Mouse (Mus musculus) frontal cortex, adult 2 months (tissue): Measurements from ENCODE around the gene C2cd2. TPM values are rescaled to one million over a fixed set of nuclear protein-coding genes. Genes with fewer than 3 reads are reported as not detected.
A peak's percentile ranks its signal among the peaks of the same experiment; 100 is the strongest.
"Not testable (repeated sequence)": the region's sequence is repeated elsewhere in the genome, so short reads cannot be mapped to it uniquely, and the experiment has no call there.

Experiments used
- DNase-seq, 2 experiments: peaks; one replicate each; pipeline ENCODE4 v3.0.0; 2022; ENCODE audit warnings: low spot score in 1 of 2; ENCODE audit errors: extremely low spot score in 1 of 2
- polyA plus RNA-seq: library from polyadenylated mRNA; depleted of rRNA; stranded (reverse); fragments of >200 nt; gene quantifications from 2 replicates; pipeline ENCODE4 v1.2.3, GENCODE M21; 2012; rRNA removed

The C2cd2 gene
- 9.7 and 10.4 TPM in 2 replicates for polyA plus RNA-seq

- DNase-seq, result peak; percentile 94 to 99
Observed at GRCm38 (mm10) chr16:97962151-97962948, at the start of gene C2cd2, which contains the start of gene Zbtb21. Gene C2cd2, minus strand, starts transcription at chr16:97962598. Gene Zbtb21, minus strand, starts transcription at chr16:97962622.

GRCm38 (mm10) chr16:97997383-97997731 lies 35.0 kb upstream of the C2cd2 start:
- DNase-seq, result peak in 1 of 2 experiments; percentile 7

GRCm38 (mm10) chr16:97996616-97997382 lies 34.4 kb upstream of the C2cd2 start, which contains the start of gene B230307C23Rik:
Gene B230307C23Rik, plus strand, starts transcription at chr16:97997315.
- DNase-seq, result peak; percentile 82 to 89

GRCm38 (mm10) chr16:97995849-97996615 lies 33.6 kb upstream of the C2cd2 start:
- no peak for DNase-seq

- not testable (repeated sequence) for DNase-seq
Observed at GRCm38 (mm10) chr16:97992477-97992876, 30.1 kb upstream of the C2cd2 start.

- no peak for DNase-seq
Observed at GRCm38 (mm10) chr16:97991517-97991916, 29.1 kb upstream of the C2cd2 start.

- DNase-seq, result no peak
Observed at GRCm38 (mm10) chr16:97984589-97984988, 22.2 kb upstream of the C2cd2 start.

- no peak for DNase-seq
Observed at GRCm38 (mm10) chr16:97981362-97981761, 19.0 kb upstream of the C2cd2 start.

- no peak for DNase-seq
Observed at GRCm38 (mm10) chr16:97977722-97978121, 15.3 kb upstream of the C2cd2 start.

- no peak for DNase-seq
Observed at GRCm38 (mm10) chr16:97977277-97977676, 14.9 kb upstream of the C2cd2 start.

- no peak for DNase-seq
Observed at GRCm38 (mm10) chr16:97963956-97964540, 1.6 kb upstream of the C2cd2 start.

- peak; percentile 13 to 37 for DNase-seq
Observed at GRCm38 (mm10) chr16:97961381-97962150, 832 bp downstream of the C2cd2 start.

GRCm38 (mm10) chr16:97960348-97960747 lies 2.0 kb downstream of the C2cd2 start:
- no peak for DNase-seq

GRCm38 (mm10) chr16:97958401-97958973 lies 3.9 kb downstream of the C2cd2 start:
- no peak for DNase-seq

- no peak for DNase-seq
Observed at GRCm38 (mm10) chr16:97957626-97958025, 4.8 kb downstream of the C2cd2 start.

GRCm38 (mm10) chr16:97956011-97956410 lies 6.4 kb downstream of the C2cd2 start:
- no peak for DNase-seq

GRCm38 (mm10) chr16:97953300-97953699 lies 9.1 kb downstream of the C2cd2 start:
- DNase-seq, result no peak

GRCm38 (mm10) chr16:97952801-97953200 lies 9.6 kb downstream of the C2cd2 start:
- no peak for DNase-seq

- no peak for DNase-seq
Observed at GRCm38 (mm10) chr16:97952371-97952770, 10.0 kb downstream of the C2cd2 start.
